Mouse (Mus musculus): ENCODE results near the gene Prss2. TPM values are rescaled to one million over a fixed set of nuclear protein-coding genes. Genes with fewer than 3 reads are reported as not detected.

Prss2 gene
- total and polyA plus RNA-seq, 2 experiments from 2014 or later, result not detected

DNA sequence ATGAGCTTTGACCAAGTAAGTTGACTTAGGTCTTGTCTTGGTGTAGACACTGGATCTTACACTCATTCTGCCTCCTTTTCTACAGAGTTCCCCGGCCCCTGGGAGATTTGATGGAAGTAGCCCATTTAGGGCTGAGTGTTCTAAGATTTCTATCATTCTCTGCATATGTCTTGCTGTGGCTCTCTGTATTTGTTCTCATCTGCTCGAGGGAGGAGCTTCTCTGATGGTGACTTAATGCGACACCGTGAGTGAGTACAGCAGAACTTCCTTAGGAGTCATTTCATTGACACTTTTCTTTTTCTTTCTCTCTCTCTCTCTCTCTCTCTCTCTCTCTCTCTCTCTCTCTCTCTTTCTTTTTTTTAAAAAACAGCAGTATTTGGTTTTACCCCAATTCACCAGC is 45.4 kb downstream of the Prss2 start:
- no peaks in the 10 kb centered on the region for H3K9me3 ChIP-seq (ENCODE audit: low read length)
- ATAC-seq (ENCODE audit: low FRiP score), result no peak
- H3K4me2 ChIP-seq (ENCODE audit: low read depth, low read length, poor library complexity, severe bottlenecking), result no peak overlapping the region
- H3K36me3 ChIP-seq (ENCODE audit: insufficient read depth, low read length), result no peaks in the 10 kb centered on the region
- no peak overlapping the region for H3K27ac ChIP-seq (ENCODE audit: low read depth, low read length)
- H3K9ac ChIP-seq (replicated peaks; ENCODE audit: low read length, poor library complexity, severe bottlenecking), result no peak overlapping the region
- no peak for TF ChIP-seq CTCF (IDR thresholded peaks at IDR 0.05)
- WGBS, result 91% methylated on average over 4 of the region's 4 CpGs
- DNase-seq (ENCODE audit: low spot score), result no peak
- H3K4me3 ChIP-seq (ENCODE audit: low read depth, low read length), result no peak overlapping the region
- no peaks in the 10 kb centered on the region for H3K4me1 ChIP-seq (ENCODE audit: insufficient read depth, low read length)
- H3K27me3 ChIP-seq (ENCODE audit: insufficient read depth, low read length), result no peaks in the 10 kb centered on the region

DNA sequence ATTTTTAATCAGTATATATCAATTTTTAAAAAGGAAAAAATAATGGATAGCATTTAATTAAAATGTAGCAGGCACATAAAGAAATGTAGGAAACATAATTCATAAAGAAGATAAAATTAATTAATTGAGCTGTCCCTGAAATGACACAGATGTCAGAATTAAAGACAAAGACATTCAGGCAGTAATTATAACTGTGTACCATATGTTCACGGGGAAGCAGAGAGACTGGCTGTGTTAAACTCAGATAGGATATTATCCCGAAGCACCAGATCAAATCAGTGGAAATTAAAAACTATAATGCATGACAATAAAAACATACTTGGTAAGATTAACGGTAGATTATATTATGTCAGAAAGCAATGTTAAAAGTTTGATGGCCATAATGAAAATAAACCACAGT is 47.5 kb downstream of the Prss2 start:
- ATAC-seq (ENCODE audit: low FRiP score) (no peak), DNase-seq (ENCODE audit: low spot score) (no peak)
- Histone ChIP-seq H3K4me1 (ENCODE audit: insufficient read depth, low read length) (no peaks in the 10 kb centered on the region), H3K9me3 (ENCODE audit: low read length) (no peaks in the 10 kb centered on the region), H3K4me2 (ENCODE audit: low read depth, low read length, poor library complexity, severe bottlenecking) (no peak overlapping the region), H3K9ac (replicated peaks; ENCODE audit: low read length, poor library complexity, severe bottlenecking) (no peak overlapping the region), H3K4me3 (ENCODE audit: low read depth, low read length) (no peak overlapping the region), H3K27me3 (ENCODE audit: insufficient read depth, low read length) (no peaks in the 10 kb centered on the region), H3K36me3 (ENCODE audit: insufficient read depth, low read length) (no peaks in the 10 kb centered on the region), H3K27ac (ENCODE audit: low read depth, low read length) (no peak overlapping the region)
- 75% methylated on average over 3 of the region's 3 CpGs for WGBS
- TF ChIP-seq CTCF (IDR thresholded peaks at IDR 0.05), result no peak

Other genes with a start within 250 kb of the Prss2 start
- gene Try4, start 219.5 kb upstream of the Prss2 start, total RNA-seq (2014; rRNA removed), result not detected in 2 replicates
- gene Try4, start 219.5 kb upstream of the Prss2 start, polyA plus RNA-seq (2015; fragmentation: Nextera tagmentation; extraction: Ambion mirVana), result not detected in 2 replicates
- 0.49 TPM in 1 of 2 replicates, not detected in the other for gene Try5, start 204.9 kb upstream of the Prss2 start, total RNA-seq (2014; rRNA removed)
- gene Try5, start 204.9 kb upstream of the Prss2 start, polyA plus RNA-seq (2015; fragmentation: Nextera tagmentation; extraction: Ambion mirVana), result 0.22 and 0.26 TPM in 2 replicates
- not detected in 2 replicates for gene Try10, start 167.7 kb upstream of the Prss2 start, total RNA-seq (2014; rRNA removed)
- not detected in 2 replicates for gene Try10, start 167.7 kb upstream of the Prss2 start, polyA plus RNA-seq (2015; fragmentation: Nextera tagmentation; extraction: Ambion mirVana)
- not detected in 2 replicates for gene Prss3, start 144.1 kb upstream of the Prss2 start, total RNA-seq (2014; rRNA removed)
- gene Prss3, start 144.1 kb upstream of the Prss2 start, polyA plus RNA-seq (2015; fragmentation: Nextera tagmentation; extraction: Ambion mirVana), result not detected in 2 replicates
- not detected in 2 replicates for gene Gm5771, start 129.4 kb upstream of the Prss2 start, total RNA-seq (2014; rRNA removed)
- not detected in 2 replicates for gene Gm5771, start 129.4 kb upstream of the Prss2 start, polyA plus RNA-seq (2015; fragmentation: Nextera tagmentation; extraction: Ambion mirVana)
- gene Gm10334, start 75.6 kb upstream of the Prss2 start, total RNA-seq (2014; rRNA removed), result 0.52 TPM in 1 of 2 replicates, not detected in the other
- gene Gm10334, start 75.6 kb upstream of the Prss2 start, polyA plus RNA-seq (2015; fragmentation: Nextera tagmentation; extraction: Ambion mirVana), result not detected in 2 replicates
- not detected in 2 replicates for gene Prss1, start 62.9 kb upstream of the Prss2 start, total RNA-seq (2014; rRNA removed)
- gene Prss1, start 62.9 kb upstream of the Prss2 start, polyA plus RNA-seq (2015; fragmentation: Nextera tagmentation; extraction: Ambion mirVana), result not detected in 2 replicates
- 60.1 and 70.3 TPM in 2 replicates for gene Ephb6, start 83.7 kb downstream of the Prss2 start, total RNA-seq (2014; rRNA removed)
- gene Ephb6, start 83.7 kb downstream of the Prss2 start, polyA plus RNA-seq (2015; fragmentation: Nextera tagmentation; extraction: Ambion mirVana), result 32.0 and 39.1 TPM in 2 replicates
- gene Trpv6, start 114.6 kb downstream of the Prss2 start, total RNA-seq (2014; rRNA removed), result 0.33 TPM in 1 of 2 replicates, not detected in the other
- 0.78 and 0.80 TPM in 2 replicates for gene Trpv6, start 114.6 kb downstream of the Prss2 start, polyA plus RNA-seq (2015; fragmentation: Nextera tagmentation; extraction: Ambion mirVana)
- gene Trpv5, start 159.0 kb downstream of the Prss2 start, total RNA-seq (2014; rRNA removed), result not detected in 2 replicates
- gene Trpv5, start 159.0 kb downstream of the Prss2 start, polyA plus RNA-seq (2015; fragmentation: Nextera tagmentation; extraction: Ambion mirVana), result not detected in 2 replicates
- gene Llcfc1, start 162.6 kb downstream of the Prss2 start, total RNA-seq (2014; rRNA removed), result not detected in 2 replicates
- not detected in 2 replicates for gene Llcfc1, start 162.6 kb downstream of the Prss2 start, polyA plus RNA-seq (2015; fragmentation: Nextera tagmentation; extraction: Ambion mirVana)
- gene Kel, start 182.6 kb downstream of the Prss2 start, total RNA-seq (2014; rRNA removed), result 0.24 TPM in 1 of 2 replicates, not detected in the other
- 0.22 TPM in 1 of 2 replicates, not detected in the other for gene Kel, start 182.6 kb downstream of the Prss2 start, polyA plus RNA-seq (2015; fragmentation: Nextera tagmentation; extraction: Ambion mirVana)

Measured in midbrain, postnatal 0 days (tissue).